Mouse (Mus musculus): ENCODE measurements at regions not wholly inside any gene's neighbourhood (a gene's known extent, or its start where the extent isn't known, plus 50 kb on each side); places are given as distances from the start of the nearest gene placed in this dataset.
A peak's percentile ranks its signal among the peaks of the same experiment; 100 is the strongest.
"Not testable (repeated sequence)": the region's sequence is repeated elsewhere in the genome, so short reads cannot be mapped to it uniquely, and the experiment has no call there.

DNA sequence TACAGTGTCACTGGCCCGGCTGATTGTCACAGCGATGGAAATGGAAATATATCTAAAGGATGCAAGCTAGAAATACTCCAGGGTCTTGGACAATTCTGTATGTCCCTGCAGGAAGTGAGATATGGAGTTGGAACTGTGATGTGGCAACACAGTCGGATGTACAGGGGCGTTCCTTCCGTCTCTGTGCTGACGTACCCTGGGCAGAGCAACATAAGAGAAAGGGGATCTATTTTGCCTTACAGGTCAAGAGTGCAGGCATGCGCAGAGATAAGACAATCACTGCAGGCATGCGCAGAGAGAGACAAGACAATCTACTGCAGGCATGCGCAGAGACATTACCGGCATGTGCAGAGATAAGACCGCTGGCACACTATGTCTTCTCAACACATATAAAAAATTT is 247.6 kb downstream of the Diras2 start:
- Histone ChIP-seq H3K9me3 (ENCODE audit: control insufficient read depth, low read length) (no peaks in the 10 kb centered on the region), H3K4me2 (no peak overlapping the region), H3K4me3 (ENCODE audit: low read depth, low read length) (no peak overlapping the region), H3K4me1 (ENCODE audit: control insufficient read depth, insufficient read depth, low read length) (no peaks in the 10 kb centered on the region), H3K9ac (ENCODE audit: low read length) (no peak overlapping the region), H3K27me3 (ENCODE audit: control insufficient read depth, insufficient read depth, low read length) (no peaks in the 10 kb centered on the region), H3K36me3 (ENCODE audit: control insufficient read depth, insufficient read depth, low read length) (no peaks in the 10 kb centered on the region), H3K27ac (ENCODE audit: low read depth, low read length) (no peak overlapping the region)
- 91% methylated on average over 11 of the region's 11 CpGs for WGBS
- ATAC-seq (ENCODE audit: low FRiP score): no peak
- DNase-seq (ENCODE audit: low spot score, missing footprints): no peak

DNA sequence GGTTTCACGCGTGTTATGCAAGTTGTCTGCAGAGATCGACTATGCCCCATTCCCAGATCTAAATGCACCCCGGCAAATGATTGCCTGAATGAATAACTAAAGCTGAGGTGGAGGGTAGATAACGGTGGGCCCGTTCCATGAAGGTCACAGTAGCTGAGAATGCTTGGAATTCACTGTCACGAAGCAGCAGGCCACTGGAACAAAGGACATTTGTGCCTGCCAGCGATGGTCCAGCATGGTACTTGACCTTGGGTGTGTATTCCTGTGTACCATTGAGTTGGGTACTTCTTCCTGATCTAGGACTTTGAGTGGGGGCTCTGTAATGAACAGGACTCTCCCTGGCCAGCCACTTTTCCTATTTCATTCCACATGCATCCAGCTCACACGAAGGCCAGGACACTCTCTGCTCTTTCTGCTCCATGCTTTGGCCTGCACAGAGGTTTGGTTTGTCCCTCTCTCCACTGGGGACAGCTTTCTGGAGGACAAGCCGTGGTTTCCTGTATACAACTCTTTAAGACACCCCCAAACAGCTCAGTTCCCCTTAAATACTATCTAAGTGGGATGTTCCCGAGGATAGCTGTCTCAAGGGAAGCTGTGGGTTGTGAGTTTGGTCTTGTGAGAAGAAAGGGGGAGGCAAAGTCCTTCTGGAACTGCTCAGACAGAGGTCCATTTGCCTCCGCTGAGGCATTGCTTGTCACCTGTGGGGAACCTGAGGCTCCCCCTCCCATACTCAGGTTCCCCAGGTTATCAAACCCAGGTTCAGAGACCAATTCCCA is 246.9 kb downstream of the Diras2 start:
- no peaks in the 10 kb centered on the region for H3K27me3 ChIP-seq (ENCODE audit: control insufficient read depth, insufficient read depth, low read length)
- H3K36me3 ChIP-seq (ENCODE audit: control insufficient read depth, insufficient read depth, low read length): no peaks in the 10 kb centered on the region
- H3K4me3 ChIP-seq (ENCODE audit: low read depth, low read length): no peak overlapping the region
- H3K4me1 ChIP-seq (ENCODE audit: control insufficient read depth, insufficient read depth, low read length): no peaks in the 10 kb centered on the region
- 82% methylated on average over 12 of the region's 12 CpGs for WGBS
- DNase-seq (ENCODE audit: low spot score, missing footprints): no peak
- no peak overlapping the region for H3K4me2 ChIP-seq
- H3K27ac ChIP-seq (ENCODE audit: low read depth, low read length): no peak overlapping the region
- no peak for ATAC-seq (ENCODE audit: low FRiP score)
- no peak overlapping the region for H3K9ac ChIP-seq (ENCODE audit: low read length)
- H3K9me3 ChIP-seq (ENCODE audit: control insufficient read depth, low read length): no peaks in the 10 kb centered on the region

DNA sequence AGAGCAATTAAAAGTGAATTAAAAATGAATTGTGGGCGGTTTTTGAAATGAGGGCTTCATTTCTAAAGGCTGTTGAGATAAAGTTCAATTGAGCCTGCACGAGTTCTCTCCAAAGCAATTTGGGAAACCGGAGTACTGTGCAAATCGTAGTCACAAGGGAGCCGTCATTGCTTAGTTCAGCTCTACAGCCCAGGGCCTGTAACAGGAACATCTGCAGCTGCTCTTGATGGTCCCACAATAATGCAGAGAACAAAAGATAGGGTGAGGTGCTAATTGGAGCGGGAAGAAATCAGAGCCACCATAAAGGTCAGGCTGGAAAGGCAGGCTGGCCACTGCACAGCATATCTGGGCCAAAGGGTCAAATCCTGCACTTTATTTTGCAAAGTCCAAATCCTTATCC is 242.7 kb downstream of the Diras2 start:
- DNase-seq (ENCODE audit: low spot score, missing footprints): no peak
- no peak for ATAC-seq (ENCODE audit: low FRiP score)
- Histone ChIP-seq H3K4me2 (no peak overlapping the region), H3K36me3 (ENCODE audit: control insufficient read depth, insufficient read depth, low read length) (no peaks in the 10 kb centered on the region), H3K9ac (ENCODE audit: low read length) (no peak overlapping the region), H3K4me3 (ENCODE audit: low read depth, low read length) (no peak overlapping the region), H3K9me3 (ENCODE audit: control insufficient read depth, low read length) (no peaks in the 10 kb centered on the region), H3K27me3 (ENCODE audit: control insufficient read depth, insufficient read depth, low read length) (no peaks in the 10 kb centered on the region), H3K27ac (ENCODE audit: low read depth, low read length) (no peak overlapping the region), H3K4me1 (ENCODE audit: control insufficient read depth, insufficient read depth, low read length) (no peaks in the 10 kb centered on the region)
- WGBS: 70% methylated on average over 6 of the region's 6 CpGs

DNA sequence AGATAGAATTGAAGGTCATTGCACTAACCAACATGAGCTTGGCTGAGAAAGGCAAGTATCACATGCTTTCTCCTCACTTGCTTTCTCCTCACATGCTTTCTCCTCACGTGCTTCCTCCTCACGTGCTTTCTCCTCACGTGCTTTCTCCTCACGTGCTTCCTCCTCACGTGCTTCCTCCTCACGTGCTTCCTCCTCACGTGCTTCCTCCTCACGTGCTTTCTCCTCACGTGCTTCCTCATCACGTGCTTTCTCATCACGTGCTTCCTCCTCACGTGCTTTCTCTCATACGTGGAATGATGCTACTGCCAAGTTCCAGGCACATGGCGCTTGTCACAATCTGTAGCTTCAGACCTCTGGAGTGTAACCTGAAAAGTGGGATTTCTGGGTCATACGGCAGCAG is 235.2 kb downstream of the Diras2 start:
- Histone ChIP-seq H3K4me1 (ENCODE audit: control insufficient read depth, insufficient read depth, low read length) (no peaks in the 10 kb centered on the region; the same call in 1 of the 2 replicates), H3K36me3 (ENCODE audit: control insufficient read depth, insufficient read depth, low read length) (no peaks in the 10 kb centered on the region), H3K27ac (ENCODE audit: low read depth, low read length) (no peak overlapping the region), H3K27me3 (ENCODE audit: control insufficient read depth, insufficient read depth, low read length) (no peaks in the 10 kb centered on the region), H3K4me3 (ENCODE audit: low read depth, low read length) (no peak overlapping the region), H3K9ac (ENCODE audit: low read length) (no peak overlapping the region), H3K4me2 (no peak overlapping the region), H3K9me3 (ENCODE audit: control insufficient read depth, low read length) (no peaks in the 10 kb centered on the region)
- no peak for DNase-seq (ENCODE audit: low spot score, missing footprints)
- WGBS: 91% methylated on average over 15 of the region's 15 CpGs
- no peak for ATAC-seq (ENCODE audit: low FRiP score)

DNA sequence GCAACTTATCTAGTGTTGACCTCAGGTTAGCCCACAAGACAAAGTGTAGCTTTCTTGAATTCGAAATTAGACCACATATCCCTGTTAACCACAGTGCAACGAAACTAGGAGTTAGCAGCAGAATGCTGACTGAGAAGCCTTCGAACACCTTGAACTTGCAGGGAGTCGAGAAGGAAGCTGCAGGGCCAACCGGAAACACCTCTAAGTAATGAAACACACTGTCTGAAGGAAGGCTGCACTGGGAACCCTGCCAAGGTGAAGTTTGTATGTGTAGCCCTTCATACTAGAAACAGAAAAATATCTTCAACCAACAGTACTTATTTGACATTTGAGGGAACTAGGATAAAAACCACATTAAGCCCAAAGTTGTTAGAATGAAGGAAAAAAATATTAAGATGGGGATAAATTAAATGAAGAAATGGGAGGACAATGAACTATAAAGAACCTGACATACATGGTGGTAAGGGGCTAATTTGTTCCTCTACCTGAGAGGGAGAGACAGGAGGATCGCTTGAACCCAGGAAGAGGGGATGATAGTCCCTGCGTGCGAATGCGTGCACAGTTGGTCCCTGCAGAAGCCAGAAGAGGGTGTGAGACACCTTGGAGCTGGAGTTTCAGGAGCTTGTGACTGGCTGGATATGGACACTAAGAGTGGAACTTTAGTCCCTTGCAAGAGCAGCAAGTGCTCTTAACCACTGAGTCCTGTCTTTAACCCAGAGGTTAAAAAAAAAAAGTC is 234.4 kb downstream of the Diras2 start:
- no peaks in the 10 kb centered on the region for H3K27me3 ChIP-seq (ENCODE audit: control insufficient read depth, insufficient read depth, low read length)
- H3K36me3 ChIP-seq (ENCODE audit: control insufficient read depth, insufficient read depth, low read length): no peaks in the 10 kb centered on the region
- ATAC-seq (ENCODE audit: low FRiP score) (0 out of 2 replicates have a peak, but pooled peaks have one; percentile 24), DNase-seq (ENCODE audit: low spot score, missing footprints) (no peak)
- no peak overlapping the region for H3K9ac ChIP-seq (ENCODE audit: low read length)
- 88% methylated on average over 9 of the region's 9 CpGs for WGBS
- H3K4me1 ChIP-seq (ENCODE audit: control insufficient read depth, insufficient read depth, low read length): no peaks in the 10 kb centered on the region; the same call in 1 of the 2 replicates
- no peak overlapping the region for H3K27ac ChIP-seq (ENCODE audit: low read depth, low read length)
- peaks cover 2% of the 10 kb centered on the region; the same call in 1 of the 2 replicates for H3K9me3 ChIP-seq (ENCODE audit: control insufficient read depth, low read length)
- no peak overlapping the region for H3K4me2 ChIP-seq
- H3K4me3 ChIP-seq (ENCODE audit: low read depth, low read length): no peak overlapping the region

DNA sequence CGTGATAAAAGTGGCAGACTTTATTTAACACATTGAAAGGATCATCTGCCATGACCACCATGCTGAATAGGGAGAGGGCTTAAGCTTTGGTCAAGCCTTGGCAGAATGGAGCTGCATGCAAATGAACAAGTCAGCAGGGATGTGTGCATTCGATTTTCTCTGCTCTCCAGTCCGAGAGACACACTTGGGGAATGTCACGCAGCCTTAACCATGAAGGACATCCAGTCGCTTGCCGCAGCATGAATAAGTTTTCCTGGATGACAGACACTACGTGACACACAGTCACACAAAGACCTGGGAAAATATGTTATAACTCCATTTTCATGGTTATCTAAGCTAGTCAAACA is 233.8 kb downstream of the Diras2 start:
- Histone ChIP-seq H3K9ac (ENCODE audit: low read length) (no peak overlapping the region), H3K27me3 (ENCODE audit: control insufficient read depth, insufficient read depth, low read length) (no peaks in the 10 kb centered on the region), H3K9me3 (ENCODE audit: control insufficient read depth, low read length) (peaks cover 2% of the 10 kb centered on the region; the same call in 1 of the 2 replicates), H3K36me3 (ENCODE audit: control insufficient read depth, insufficient read depth, low read length) (no peaks in the 10 kb centered on the region), H3K4me3 (ENCODE audit: low read depth, low read length) (no peak overlapping the region), H3K4me1 (ENCODE audit: control insufficient read depth, insufficient read depth, low read length) (no peaks in the 10 kb centered on the region; the same call in 1 of the 2 replicates), H3K4me2 (no peak overlapping the region), H3K27ac (ENCODE audit: low read depth, low read length) (no peak overlapping the region)
- ATAC-seq (ENCODE audit: low FRiP score): peak; percentile 82
- WGBS: 33% methylated on average over 7 of the region's 7 CpGs
- DNase-seq (ENCODE audit: low spot score, missing footprints): peak; percentile 90

DNA sequence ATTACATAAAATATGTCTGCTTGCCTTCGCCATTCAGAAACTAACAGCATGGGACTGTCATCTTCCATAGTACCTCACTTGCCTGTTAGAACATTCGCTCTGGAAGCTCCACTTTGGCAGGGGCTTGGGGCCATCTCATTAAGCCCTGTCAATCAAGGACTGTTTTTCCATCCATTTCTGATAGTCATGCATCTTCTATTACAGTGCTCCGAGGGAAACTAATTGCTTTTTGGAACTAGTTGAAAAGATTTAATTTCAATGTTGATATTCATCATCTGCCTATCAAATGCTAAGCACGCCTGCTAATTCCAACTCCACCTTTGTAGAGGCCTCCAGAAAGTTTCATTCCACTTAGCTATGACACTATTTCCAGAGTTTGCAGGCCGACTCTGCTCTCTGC is 232.7 kb downstream of the Diras2 start:
- no peak overlapping the region for H3K9ac ChIP-seq (ENCODE audit: low read length)
- no peak overlapping the region for H3K4me2 ChIP-seq
- WGBS: 86% methylated on average over 5 of the region's 5 CpGs
- H3K36me3 ChIP-seq (ENCODE audit: control insufficient read depth, insufficient read depth, low read length): no peaks in the 10 kb centered on the region
- H3K4me1 ChIP-seq (ENCODE audit: control insufficient read depth, insufficient read depth, low read length): no peaks in the 10 kb centered on the region; the same call in 1 of the 2 replicates
- H3K4me3 ChIP-seq (ENCODE audit: low read depth, low read length): no peak overlapping the region
- H3K9me3 ChIP-seq (ENCODE audit: control insufficient read depth, low read length): peaks cover 2% of the 10 kb centered on the region; the same call in 1 of the 2 replicates
- ATAC-seq (ENCODE audit: low FRiP score) (no peak), DNase-seq (ENCODE audit: low spot score, missing footprints) (no peak)
- no peak overlapping the region for H3K27ac ChIP-seq (ENCODE audit: low read depth, low read length)
- H3K27me3 ChIP-seq (ENCODE audit: control insufficient read depth, insufficient read depth, low read length): no peaks in the 10 kb centered on the region

DNA sequence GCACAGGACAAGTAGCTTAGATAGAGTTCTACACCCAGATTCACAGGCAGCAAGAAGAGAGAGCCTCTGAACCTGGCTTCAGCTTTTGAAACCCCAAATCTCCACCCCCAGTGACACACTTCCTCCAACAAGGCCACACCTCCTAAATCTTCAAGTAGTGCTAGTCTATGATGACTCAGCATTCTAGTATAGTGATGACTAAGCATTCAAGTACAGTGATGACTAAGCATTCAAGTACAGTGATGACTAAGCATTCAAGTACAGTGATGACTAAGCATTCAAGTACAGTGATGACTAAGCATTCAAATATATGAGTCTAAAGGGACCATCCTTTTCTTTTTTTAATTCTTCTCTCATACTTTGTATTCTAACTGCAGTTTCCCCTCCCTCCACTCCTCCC is 225.8 kb downstream of the Diras2 start:
- ATAC-seq (ENCODE audit: low FRiP score); H3K4me2 ChIP-seq; H3K9me3 ChIP-seq (ENCODE audit: control insufficient read depth, low read length); H3K4me1 ChIP-seq (ENCODE audit: control insufficient read depth, insufficient read depth, low read length); H3K4me3 ChIP-seq (ENCODE audit: low read depth, low read length); H3K27me3 ChIP-seq (ENCODE audit: control insufficient read depth, insufficient read depth, low read length); H3K9ac ChIP-seq (ENCODE audit: low read length); H3K27ac ChIP-seq (ENCODE audit: low read depth, low read length); DNase-seq (ENCODE audit: low spot score, missing footprints); H3K36me3 ChIP-seq (ENCODE audit: control insufficient read depth, insufficient read depth, low read length): not testable (repeated sequence)

DNA sequence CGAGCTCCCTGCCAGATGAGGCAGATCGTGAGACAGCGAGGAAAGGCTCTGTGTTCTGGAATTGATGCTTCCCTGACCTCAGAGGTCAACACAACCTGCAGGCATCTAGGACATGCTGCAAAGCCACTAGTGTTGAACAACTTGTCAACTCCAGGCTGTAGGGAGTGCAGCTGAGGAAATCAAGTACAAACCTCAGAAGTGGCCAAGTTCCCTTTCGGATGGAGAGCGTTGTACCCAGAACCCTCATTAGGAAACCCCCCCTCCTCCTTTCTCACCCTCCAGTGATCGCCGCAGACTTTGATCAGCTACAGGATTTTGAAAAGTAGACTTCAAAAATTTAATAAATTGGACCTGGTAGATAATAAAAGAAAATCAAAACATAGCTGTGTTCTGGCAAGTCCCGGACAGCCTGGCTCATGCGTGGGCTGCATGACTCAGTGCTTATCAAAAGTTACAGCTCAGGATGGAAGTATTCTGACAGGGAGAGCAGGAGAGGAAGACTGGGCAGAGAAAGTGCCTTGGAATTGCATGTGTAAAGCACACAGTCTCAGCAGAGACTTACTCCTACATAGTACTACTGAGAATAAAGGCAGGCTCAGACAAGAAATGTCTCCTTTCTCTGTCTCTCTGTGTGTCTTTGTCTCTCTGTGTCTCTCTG is 224.2 kb downstream of the Diras2 start:
- no peaks in the 10 kb centered on the region for H3K27me3 ChIP-seq (ENCODE audit: control insufficient read depth, insufficient read depth, low read length)
- H3K9me3 ChIP-seq (ENCODE audit: control insufficient read depth, low read length): no peaks in the 10 kb centered on the region
- H3K27ac ChIP-seq (ENCODE audit: low read depth, low read length): no peak overlapping the region
- no peak overlapping the region for H3K9ac ChIP-seq (ENCODE audit: low read length)
- peaks cover 6% of the 10 kb centered on the region; the same call in 1 of the 2 replicates for H3K4me1 ChIP-seq (ENCODE audit: control insufficient read depth, insufficient read depth, low read length)
- H3K4me3 ChIP-seq (ENCODE audit: low read depth, low read length): no peak overlapping the region
- DNase-seq (ENCODE audit: low spot score, missing footprints) (no peak), ATAC-seq (ENCODE audit: low FRiP score) (no peak)
- H3K4me2 ChIP-seq: no peak overlapping the region
- WGBS: 88% methylated on average over 9 of the region's 9 CpGs
- no peaks in the 10 kb centered on the region for H3K36me3 ChIP-seq (ENCODE audit: control insufficient read depth, insufficient read depth, low read length)

Measured in midbrain, embryonic 11.5 days (tissue).